Mouse (Mus musculus) frontal cortex, postnatal 14 days (tissue): Measurements from ENCODE around the gene Kcnd2.

Experiments used
- DNase-seq, 2 experiments: peaks; one replicate each; pipeline ENCODE4 v3.0.0; 2022; ENCODE audit warnings: low spot score in 2 of 2

Gene Kcnd2

DNA sequence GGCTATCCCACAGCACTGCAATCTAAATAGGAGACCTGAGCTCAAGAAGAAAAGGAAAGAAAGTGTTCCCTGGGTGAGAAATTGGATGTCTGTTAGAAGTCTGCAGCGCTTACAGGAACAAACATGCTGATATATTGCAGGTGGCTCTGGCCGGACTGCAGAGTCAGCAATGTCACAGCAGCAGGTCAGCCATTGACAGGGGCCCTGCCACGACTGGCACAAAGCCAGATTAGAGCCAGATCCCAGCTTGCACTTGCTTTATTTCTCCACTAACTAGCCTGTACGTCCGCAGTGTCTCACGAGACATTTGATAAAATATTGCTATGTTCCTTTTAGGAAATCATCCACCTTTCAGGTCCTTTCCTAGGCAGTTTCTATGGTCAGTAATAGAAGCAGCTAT lies 468.9 kb downstream of the Kcnd2 start:
- no peak for DNase-seq

GRCm38 (mm10) chr6:21686388-21686787 lies 471.1 kb downstream of the Kcnd2 start:
- no peak for DNase-seq

- no peak for DNase-seq
Measured at GRCm38 (mm10) chr6:21692861-21693350, 477.6 kb downstream of the Kcnd2 start.

GRCm38 (mm10) chr6:21697641-21698040 lies 482.3 kb downstream of the Kcnd2 start:
- DNase-seq: no peak

DNA sequence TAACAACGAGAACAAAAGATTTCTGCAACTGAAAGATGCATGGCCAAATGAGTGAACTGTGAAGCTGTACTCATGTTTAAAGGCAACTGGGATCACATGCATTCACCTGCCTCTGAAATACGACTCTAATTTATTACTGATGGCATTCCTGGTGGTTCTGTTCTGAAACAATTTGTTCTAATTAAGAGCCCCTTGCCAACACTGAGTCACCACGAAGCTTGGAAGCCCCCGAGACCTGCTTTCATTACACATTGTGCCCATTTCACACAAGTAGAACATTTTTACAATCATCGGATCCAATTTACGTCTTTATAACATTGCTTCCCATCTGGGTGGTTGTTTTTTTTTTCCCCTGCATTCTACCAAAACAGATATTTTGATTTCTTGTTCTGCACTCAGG lies 485.8 kb downstream of the Kcnd2 start:
- no peak for DNase-seq

- DNase-seq: no peak
Measured at GRCm38 (mm10) chr6:21709228-21709627, 493.9 kb downstream of the Kcnd2 start.

- no peak for DNase-seq
Measured at GRCm38 (mm10) chr6:21719121-21719520, 503.8 kb downstream of the Kcnd2 start.

GRCm38 (mm10) chr6:21722238-21722637 lies 506.9 kb downstream of the Kcnd2 start:
- DNase-seq: no peak

DNA sequence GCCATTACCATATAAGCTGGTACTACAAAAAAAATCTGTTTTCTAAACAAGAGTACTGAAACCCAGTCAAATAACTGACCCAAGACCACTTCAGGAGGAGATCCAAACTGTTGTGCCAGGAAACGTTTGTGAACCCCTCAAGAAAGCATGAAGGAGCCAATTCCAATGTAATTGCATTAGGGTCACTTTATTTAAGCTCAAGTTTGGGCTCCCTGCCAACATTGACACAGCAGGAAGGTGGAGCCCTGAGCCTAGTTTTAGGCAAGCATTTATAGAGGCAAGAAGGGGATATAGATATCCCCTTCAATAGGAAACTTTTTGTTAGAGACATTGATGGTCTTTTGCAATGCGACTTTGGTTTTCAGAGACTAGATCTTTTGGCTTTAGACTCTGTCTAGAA lies 525.3 kb downstream of the Kcnd2 start:
- no peak for DNase-seq

DNA sequence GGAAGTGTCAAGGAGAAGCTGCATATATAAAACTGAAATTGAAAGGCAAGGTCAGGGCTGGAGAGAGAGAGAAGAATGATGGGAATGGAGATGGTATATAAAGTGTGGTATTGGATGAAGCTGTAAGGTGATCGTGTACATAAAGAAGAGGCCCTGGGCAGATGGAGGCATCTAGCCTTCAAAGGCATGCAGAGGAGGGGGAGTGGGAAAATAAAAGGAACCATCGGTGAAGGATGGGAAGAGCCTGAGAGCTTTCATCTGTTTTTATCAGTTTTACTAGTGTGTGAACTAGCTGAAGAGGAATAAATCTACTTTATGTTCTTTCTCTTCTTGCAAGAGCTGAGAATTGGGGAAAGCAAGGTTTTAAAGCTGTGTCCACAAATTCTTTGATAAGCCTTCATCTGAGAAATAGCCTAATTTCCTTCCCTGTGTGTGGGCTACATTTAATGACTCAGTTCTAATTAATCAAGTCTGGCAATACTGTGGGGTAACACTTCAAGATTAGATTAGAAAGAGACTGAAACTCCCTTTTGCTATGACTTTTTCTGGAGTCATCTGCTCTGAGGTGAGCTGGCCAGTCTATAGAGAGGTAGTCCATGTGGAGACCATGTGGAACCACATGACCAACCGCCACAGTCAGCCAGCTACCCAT lies 529.4 kb downstream of the Kcnd2 start:
- DNase-seq: no peak

DNA sequence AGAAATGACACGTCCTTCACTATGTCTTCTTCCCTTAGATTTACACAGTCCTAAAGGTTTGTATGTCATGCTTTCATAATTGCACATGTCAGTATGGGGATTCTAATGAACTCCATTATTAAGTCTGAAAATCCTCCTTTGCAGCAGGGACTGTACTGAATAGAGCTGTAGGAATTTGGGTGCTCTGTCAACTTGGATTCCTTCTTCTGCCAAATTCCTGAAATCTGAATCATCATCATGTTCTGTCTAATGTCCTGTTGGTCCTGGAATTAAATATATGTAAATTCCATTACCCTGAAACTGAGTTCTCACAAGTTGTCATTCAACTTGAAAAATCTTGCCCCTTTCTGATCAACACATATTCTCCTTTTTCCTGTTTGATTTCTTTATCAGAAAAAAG lies 532.2 kb downstream of the Kcnd2 start:
- no peak for DNase-seq

DNA sequence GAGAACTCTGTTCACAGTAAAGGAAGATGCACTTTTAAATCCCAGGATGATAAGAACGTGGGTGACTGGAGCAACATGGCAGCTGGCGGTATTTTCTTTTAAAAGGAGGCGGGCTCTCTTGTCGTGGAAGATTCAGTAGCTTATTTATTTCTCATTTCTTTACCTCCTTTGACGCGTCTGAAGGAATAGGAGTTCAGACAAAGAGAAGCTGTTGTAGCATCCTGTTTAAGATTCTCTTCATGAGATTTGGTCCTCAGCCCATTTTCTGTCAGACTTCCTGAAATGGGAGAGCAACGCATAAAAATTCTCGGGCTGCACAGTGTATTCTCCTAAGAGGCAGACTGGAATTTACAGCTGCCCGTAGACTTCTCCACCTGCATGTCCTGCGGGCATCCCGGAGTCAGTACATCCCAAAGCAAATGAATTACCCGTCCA lies 552.5 kb downstream of the Kcnd2 start:
- no peak for DNase-seq

DNA sequence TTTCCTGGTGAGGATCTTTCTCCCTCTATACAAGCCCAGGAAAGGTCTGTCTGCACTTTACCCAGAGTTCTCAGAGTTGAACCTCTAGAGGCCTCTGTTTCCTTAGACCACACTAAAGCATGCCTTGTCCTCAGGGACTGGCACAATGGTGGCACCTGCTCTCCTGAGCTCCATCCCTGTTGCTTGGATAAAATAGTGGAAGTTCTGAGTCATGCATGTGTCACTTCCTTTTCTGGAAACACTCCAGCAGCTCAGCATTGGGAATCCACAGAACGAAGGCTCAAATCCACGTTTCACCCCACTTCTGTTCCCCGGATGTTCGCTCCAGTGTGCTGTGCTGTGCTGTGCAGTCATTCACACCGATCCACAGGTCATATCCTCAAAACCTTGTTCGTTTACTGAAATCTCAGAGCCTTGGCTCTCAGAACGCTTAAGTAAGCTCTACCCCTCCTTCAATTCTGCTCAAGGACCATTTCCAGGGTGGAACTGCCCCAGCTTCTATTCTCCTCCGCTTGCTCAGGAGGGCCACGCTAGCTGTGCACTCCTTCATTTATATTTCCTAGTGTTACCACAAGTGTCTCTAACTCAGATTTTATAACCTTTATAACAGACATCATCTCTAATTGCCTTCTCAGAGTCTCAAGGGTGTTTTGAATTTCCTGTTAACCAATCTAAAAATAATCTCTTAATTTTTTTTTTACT lies 553.6 kb downstream of the Kcnd2 start:
- no peak for DNase-seq

GRCm38 (mm10) chr6:21769447-21769809 lies 554.1 kb downstream of the Kcnd2 start:
- no peak for DNase-seq

DNA sequence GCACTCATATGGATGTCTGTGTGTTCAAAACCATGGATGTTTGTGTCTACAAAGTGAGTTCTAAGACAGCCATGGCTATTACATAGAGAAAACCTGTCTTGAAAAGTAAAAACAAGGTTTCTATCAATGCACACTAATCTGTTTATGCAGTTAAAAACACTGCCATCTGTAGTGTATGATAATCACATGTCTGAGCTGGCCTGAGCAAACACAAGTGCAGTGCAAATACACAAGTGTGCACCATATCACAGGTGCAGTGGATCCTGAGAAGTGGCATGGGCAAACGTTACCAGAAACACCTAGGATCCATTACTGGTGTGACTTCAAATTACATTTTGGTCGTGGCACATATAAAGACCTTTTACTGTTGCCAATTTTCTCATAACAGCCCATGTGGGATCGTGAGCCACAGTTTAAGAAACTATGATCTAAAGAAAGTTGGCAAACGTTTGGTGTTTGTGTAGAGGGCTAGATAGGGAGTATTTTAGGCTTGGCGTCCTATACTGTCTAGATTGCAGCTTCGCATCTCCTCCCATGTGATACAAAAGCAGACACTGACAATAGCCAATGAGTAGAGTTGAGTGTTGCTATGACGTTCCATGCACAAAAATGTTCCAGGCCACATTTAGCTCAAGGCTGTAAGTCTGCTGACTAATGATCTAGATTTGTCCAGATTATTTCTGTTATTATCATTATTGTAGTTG lies 559.1 kb downstream of the Kcnd2 start:
- no peak for DNase-seq
